Mouse (Mus musculus) neural tube, embryonic 10.5 days (tissue): ENCODE data around the gene Kcnj6.

Experiments
- DNase-seq: peaks from one replicate; pipeline ENCODE4 v3.0.0-alpha.2; 2017; ENCODE audit warnings: low spot score; ENCODE audit errors: extremely low spot score

Kcnj6 gene

DNA sequence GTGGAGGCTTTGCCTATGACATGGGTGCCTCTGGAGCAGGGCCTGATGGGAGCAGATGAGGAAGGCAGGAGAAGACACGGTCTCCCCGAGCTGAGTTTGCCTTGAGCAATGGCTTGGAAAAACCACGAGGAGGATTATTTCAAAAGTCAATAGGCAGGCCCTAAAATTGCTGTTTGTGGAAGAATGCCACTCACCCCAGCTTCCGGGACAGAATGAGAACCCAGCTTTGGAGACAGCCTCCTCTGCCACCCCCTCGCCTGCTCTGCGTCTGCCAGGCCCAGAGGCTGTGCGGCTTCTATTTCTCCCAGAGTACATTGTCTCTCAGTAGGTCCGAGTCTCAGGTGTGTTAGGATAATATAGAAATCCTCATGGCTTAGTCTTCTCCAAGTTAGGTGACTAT lies 64.8 kb downstream of the Kcnj6 start:
- DNase-seq = no peak

DNA sequence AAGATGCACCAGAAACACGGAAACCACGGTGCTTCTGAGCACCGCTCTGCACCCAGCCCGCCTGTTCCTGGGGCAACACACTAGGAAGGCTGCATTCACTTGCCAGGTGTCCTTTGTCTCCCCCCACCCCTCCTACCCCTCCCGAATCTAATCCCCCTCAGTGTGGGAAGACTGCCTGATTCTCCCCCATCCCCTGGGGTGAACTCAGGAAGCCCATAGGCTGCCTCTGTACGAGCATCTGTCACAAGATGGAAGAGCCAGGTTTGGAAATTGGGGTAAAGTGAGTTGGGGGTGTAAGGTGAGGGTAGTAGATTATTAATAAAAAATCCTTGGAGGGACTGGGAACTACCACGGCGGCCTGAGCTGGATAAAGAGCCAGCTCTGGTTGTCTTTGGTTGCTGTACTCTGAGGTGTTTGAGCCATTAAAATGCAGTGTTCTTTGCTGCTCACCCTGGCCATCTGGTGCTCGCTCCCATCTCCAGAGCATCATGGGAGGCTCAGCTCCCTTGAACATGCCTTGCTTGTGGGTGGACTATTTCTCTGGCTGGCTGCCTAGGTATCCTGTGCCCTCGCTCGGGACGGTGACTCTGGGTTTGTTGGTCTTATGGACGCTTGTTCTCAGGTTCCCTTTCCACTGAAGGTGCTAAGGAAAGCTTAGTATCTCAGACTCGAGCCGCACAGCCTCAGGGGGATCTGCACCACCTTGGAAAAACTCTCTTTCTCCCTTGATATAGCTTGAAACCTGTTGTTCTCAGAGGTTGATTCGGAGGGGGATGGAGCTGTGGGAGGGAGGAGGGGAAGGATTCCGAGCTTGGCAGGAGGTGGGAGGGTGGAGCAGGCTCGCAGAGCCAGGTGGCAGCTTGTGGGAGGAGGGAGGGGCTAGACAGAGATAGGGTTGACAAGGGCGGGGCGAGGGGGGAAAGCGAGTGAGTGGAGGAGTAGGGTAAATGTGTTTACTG lies 65.9 kb downstream of the Kcnj6 start:
- no peak for DNase-seq

- DNase-seq = no peak
These were observed 72.1 kb downstream of the Kcnj6 start for GRCm38 (mm10) chr16:94925364-94925763.

DNA sequence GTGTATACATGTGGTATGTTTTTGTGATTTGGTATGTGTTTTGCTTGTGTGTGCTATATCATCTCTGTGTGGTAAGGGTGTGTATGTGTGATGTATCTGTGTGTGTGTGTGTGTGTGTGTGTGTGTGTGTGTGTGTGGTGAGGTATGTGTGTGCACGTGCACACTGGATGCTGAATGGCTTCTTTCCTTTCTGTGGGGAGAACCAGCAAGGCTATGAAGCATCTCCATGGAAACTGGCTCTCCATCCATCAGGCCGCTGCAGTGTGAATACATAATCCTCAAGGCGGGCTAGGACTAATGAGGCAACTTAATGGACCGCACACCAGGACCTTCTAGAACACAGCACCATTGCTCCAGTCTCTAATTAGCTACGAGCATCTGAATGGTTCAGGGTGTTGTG lies 78.3 kb downstream of the Kcnj6 start:
- DNase-seq = no peak

- DNase-seq = no peak
These were observed 91.5 kb downstream of the Kcnj6 start for GRCm38 (mm10) chr16:94906026-94906425.

DNA sequence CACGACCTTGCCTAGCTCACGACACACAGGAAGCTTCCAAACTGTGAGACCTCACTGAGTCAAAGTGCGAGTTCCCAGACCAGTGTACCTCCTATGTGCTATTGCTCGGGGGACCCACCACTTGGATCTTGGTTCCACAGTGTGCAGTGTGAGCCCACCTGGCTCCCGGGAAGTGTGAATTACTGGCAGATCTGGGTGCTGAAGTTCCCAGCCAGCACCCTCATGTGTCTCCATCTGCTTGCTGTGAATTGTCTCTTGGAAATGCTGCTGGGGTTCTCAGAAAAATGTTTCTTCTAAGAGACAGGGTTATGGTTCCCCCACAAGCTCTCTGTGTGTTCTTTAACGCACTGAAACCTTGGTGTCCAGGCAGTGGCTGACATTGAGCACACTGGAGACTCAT lies 98.7 kb downstream of the Kcnj6 start:
- DNase-seq = no peak

DNA sequence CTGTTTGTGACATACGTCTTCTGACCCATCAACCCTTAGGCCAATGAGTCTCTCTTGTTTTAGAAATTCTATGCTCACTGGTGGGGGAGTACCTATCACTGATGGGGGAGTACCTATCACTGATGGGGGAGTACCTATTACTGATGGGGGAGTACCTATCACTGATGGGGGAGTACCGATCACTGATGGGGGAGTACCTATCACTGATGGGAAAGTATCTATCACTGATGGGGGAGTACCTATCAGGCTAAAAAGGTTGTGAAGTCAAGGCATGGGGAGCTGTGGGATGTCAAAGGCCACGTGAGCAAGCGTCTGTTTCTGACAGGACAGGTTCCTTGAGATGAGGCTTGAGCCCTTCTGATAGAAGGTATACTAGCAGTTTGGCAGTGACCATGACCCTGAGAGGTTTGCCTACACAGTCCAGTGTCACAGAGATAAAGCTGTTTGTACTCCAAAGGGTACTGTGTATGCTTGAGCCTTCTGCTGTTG lies 105.3 kb downstream of the Kcnj6 start:
- no peak for DNase-seq

DNA sequence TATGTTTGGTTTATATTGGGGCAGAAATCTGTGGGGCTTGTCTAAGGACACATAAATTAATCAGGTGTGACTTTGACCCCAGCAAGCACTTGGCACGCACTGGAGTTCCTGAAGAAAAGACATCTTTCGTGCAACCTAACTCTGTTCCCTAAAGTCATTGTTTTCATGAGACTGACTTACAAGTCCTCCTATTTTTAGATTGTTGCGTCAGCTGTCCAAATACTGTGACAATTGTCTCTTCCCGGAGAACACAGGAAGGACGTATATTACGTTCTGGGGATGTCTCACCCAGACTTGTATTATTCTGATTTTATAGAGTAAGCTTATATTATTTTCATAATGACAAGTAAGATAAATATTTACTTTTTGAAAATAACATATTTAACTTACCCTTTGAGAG lies 106.9 kb downstream of the Kcnj6 start:
- no peak for DNase-seq

GRCm38 (mm10) chr16:94890056-94890455 lies 107.4 kb downstream of the Kcnj6 start:
- no peak for DNase-seq

- DNase-seq = no peak
These were observed 108.9 kb downstream of the Kcnj6 start for GRCm38 (mm10) chr16:94888554-94888953.

DNA sequence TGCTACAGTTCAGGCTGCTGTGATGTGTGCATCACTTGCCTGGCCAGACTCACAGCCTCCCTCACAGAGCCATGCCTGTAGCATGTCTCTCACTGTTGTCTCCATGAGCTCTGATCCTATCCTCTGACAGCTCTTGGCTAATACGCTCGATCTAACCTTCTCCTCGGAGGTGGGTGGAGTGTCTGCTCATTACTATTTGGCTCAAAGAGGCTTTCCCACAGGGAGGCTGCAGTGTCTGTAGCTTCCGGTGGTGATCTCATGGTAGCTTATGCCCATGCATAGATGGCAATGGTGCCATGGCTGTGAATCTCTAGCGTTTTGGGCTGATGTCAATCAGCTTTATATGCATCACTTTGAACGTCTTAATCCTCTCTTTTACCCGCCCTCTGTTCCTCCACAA lies 111.1 kb downstream of the Kcnj6 start:
- no peak for DNase-seq

DNA sequence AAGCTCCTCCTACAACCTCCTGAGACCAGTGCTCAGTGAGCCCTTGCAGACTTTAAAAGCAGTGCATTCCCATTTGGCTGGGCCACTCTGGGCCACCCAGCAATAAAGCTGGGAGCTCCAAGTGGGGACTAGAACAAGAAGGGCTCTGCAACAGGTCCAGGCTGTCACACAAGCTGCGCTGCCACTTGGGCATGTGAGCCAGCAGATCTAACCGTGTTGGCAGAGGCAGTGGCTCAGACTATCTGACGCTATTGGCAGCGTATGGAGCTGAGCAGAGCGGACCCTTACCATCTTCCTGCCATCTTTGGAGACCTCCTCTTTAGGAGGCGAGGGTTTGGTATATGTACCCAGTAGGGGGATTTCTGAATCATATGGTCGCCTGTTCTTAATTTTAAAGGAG lies 112.4 kb downstream of the Kcnj6 start:
- DNase-seq = no peak

DNA sequence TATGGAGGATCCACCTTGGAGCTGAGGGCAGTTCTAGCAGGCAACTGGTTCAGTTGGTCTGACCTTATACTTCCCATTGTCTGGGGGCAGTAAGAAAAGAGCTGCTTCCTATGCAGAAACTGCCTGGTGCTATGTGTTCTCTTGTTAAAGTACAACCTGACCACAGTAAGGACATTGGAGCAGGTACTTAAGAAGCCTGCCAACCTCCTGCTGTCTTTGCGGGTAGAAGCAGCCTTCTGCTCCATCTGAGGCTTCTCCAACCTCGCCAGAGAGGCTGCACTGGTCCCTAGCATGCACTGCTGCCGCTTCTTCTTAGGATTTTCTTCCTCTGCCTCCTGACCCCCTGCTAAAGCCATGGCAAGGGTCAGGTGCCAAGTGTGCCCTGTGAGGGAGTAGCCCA lies 113.6 kb downstream of the Kcnj6 start:
- no peak for DNase-seq

DNA sequence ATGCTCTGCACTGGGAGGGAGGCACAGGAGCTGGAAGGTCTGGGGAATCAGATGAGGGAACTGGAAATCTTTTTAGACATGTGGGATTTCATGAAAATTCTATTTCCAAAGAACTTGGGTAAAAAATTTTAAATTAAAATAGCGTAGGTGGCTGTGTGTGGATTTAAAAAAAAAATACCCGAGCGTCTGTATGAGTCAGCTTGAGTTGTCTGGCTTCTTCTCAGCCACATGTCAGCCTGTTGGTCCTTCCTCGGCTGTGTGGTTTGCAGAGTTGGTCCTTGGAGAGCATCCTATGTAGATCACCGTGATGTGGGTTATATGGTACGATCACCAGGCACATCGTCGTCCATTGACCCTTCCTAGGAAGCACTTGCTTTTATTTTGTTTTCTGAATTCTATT lies 114.3 kb downstream of the Kcnj6 start:
- DNase-seq = no peak

DNA sequence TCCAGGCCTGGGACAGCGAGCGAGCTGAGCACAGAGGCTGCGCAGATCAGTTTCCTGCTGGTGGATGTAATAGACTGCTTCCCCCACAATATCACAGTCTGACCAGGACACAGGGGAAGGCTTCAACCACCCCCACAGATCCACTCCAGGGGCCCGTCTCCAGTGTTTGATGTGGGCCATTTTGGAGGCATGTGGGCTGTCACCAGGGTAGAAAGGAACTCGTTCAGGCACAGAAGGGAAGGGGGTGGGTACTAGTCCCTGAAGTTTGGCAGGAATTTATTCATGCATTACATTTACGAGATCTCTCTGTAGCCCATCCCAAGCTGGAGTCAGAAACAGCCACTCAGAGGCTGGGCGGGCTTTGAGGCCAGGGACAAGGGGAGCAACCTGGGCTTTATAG lies 115.4 kb downstream of the Kcnj6 start:
- DNase-seq = no peak

DNA sequence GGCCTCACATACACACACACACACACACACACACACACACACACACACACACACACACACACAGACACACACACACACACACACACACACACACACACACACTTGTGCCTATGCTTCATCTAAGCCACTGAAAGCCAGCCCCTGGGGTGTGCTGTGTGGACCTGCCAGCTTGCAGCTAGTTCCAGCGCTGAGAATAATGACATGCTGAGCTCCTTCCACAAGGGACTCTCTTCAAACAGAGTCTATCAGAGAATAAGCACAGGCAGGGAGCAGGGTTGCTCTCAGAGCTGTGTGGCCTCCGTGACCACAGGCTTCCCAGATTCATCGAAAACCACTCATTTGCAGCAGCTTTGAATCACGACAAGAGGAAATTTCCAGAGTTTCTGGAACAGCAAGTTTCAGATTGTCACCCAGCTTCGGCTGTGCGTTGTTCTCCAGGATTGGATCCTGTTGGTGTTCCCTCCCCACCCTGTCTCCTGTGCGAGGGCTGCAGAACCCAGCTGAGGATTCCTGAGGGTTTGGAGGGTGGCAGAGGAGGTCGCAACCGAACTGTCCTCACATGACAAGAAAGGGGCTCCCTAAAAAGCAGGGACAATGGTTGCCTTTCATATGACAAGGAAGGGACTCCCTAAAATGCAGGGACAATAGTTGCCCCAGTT lies 124.8 kb downstream of the Kcnj6 start:
- DNase-seq = no peak

GRCm38 (mm10) chr16:94868354-94868753 lies 129.1 kb downstream of the Kcnj6 start:
- DNase-seq = no peak

- DNase-seq = no peak
These were observed 131.1 kb downstream of the Kcnj6 start for GRCm38 (mm10) chr16:94866300-94866956.

- no peak for DNase-seq
These were observed 131.7 kb downstream of the Kcnj6 start for GRCm38 (mm10) chr16:94865796-94866195.

GRCm38 (mm10) chr16:94865101-94865500 lies 132.4 kb downstream of the Kcnj6 start:
- DNase-seq = no peak

DNA sequence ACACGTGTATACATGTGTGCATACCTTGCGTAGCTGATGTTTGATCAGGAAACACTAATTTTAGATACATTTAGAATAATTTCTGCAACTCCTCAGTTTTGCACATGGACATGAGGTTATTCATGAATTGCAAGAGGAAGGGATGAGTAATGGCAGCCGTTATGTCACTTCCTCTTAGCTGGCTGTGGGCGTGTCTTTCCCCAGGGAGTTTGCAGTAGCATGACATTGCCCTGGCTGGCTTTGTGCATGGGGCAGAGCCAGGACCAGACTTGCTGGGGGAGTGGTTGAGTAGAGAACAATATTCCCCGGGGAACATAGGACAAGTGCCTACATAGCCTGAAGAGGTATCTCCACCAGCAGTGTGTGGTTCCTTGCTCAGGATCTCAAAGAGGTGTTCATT lies 134.0 kb downstream of the Kcnj6 start:
- no peak for DNase-seq

- DNase-seq = no peak
These were observed 141.5 kb downstream of the Kcnj6 start for GRCm38 (mm10) chr16:94855990-94856389.
